Mouse (Mus musculus) megakaryocyte, embryonic 14.5 days (primary cell): Measurements from ENCODE around the gene Fam174a. TPM values are rescaled to one million over a fixed set of nuclear protein-coding genes. Genes with fewer than 3 reads are reported as not detected.

ENCODE experiments used
- H3K27me3 ChIP-seq: replicated peaks from 2 replicates; pipeline ENCODE3; 2012; ENCODE audit warnings: inconsistent platforms
- H3K36me3 ChIP-seq: replicated peaks from 2 replicates; pipeline ENCODE3; 2012; ENCODE audit warnings: low read length, inconsistent platforms, mixed read lengths
- H3K4me1 ChIP-seq: 2 replicates; pipeline ENCODE4 v1.6.1; 2012; ENCODE audit warnings: inconsistent platforms
- H3K4me3 ChIP-seq: replicated peaks from 2 replicates; pipeline ENCODE3; 2012; ENCODE audit warnings: moderate library complexity, mild to moderate bottlenecking, inconsistent platforms
- H3K9me3 ChIP-seq: 2 replicates; pipeline ENCODE4 v1.6.1; 2012; ENCODE audit warnings: inconsistent platforms
- FLI1 ChIP-seq: IDR thresholded peaks from 2 replicates; pipeline ENCODE4 v1.6.1; 2012; ENCODE audit warnings: low read length, inconsistent platforms, mixed read lengths
- GATA1 ChIP-seq: IDR thresholded peaks from 3 replicates; pipeline ENCODE4 v1.6.1; 2012; ENCODE audit warnings: mixed read lengths, low read length, inconsistent platforms, borderline replicate concordance
- polyA plus RNA-seq: library from polyadenylated mRNA; stranded (reverse); fragments of >175 nt; gene quantifications from 2 replicates; pipeline ENCODE4 v1.2.3, GENCODE M21; 2012; ENCODE audit warnings: low replicate concordance; ENCODE audit not compliant: insufficient read depth

Gene Fam174a
- polyA plus RNA-seq, 1 experiment = 49.7 TPM

- no peaks in the 10 kb centered on the region for H3K4me1 ChIP-seq
- no peak overlapping the region for H3K4me3 ChIP-seq
- no peaks in the 10 kb centered on the region for H3K27me3 ChIP-seq
- H3K9me3 ChIP-seq = no peaks in the 10 kb centered on the region
- no peaks in the 10 kb centered on the region for H3K36me3 ChIP-seq
- TF ChIP-seq GATA1 (no peak), FLI1 (no peak)
Measured at GRCm38 (mm10) chr1:95381028-95381427, 67.6 kb downstream of the Fam174a start.
